Mouse (Mus musculus): ENCODE data around the gene Knstrn. TPM values are rescaled to one million over a fixed set of nuclear protein-coding genes. Genes with fewer than 3 reads are reported as not detected.
A peak's percentile ranks its signal among the peaks of the same experiment; 100 is the strongest.

Gene Knstrn
- total RNA-seq, 2 experiments from 2014 or later, result 1.5 to 1.7 TPM

- DNase-seq (ENCODE audit: low spot score in 2 of 2), result peak; percentile 88 to 93
These were observed 47.9 kb downstream of the Knstrn start, which contains the start of gene Ivd for GRCm38 (mm10) chr2:118861454-118862339. Gene Ivd, plus strand, starts transcription at chr2:118861954.

- DNase-seq (ENCODE audit: low spot score in 2 of 2), result no peak
These were observed 48.5 kb downstream of the Knstrn start for GRCm38 (mm10) chr2:118862340-118862675.

- no peak for DNase-seq (ENCODE audit: low spot score in 2 of 2)
These were observed 56.8 kb downstream of the Knstrn start for GRCm38 (mm10) chr2:118870601-118871000.

- DNase-seq (ENCODE audit: low spot score in 2 of 2), result no peak
These were observed 57.2 kb downstream of the Knstrn start for GRCm38 (mm10) chr2:118871032-118871431.

- no peak for DNase-seq (ENCODE audit: low spot score in 2 of 2)
These were observed 59.2 kb downstream of the Knstrn start for GRCm38 (mm10) chr2:118873018-118873417.

- no peak for DNase-seq (ENCODE audit: low spot score in 2 of 2)
These were observed 60.2 kb downstream of the Knstrn start for GRCm38 (mm10) chr2:118873890-118874430.

- DNase-seq (ENCODE audit: low spot score in 2 of 2), result no peak
These were observed 61.5 kb downstream of the Knstrn start for GRCm38 (mm10) chr2:118875316-118875715.

- DNase-seq (ENCODE audit: low spot score in 2 of 2), result no peak
These were observed 62.6 kb downstream of the Knstrn start for GRCm38 (mm10) chr2:118876453-118876852.

GRCm38 (mm10) chr2:118881019-118881418, 67.2 kb downstream of the Knstrn start:
- no peak for DNase-seq (ENCODE audit: low spot score in 2 of 2)

GRCm38 (mm10) chr2:118881956-118882355, 68.2 kb downstream of the Knstrn start:
- DNase-seq (ENCODE audit: low spot score in 2 of 2), result no peak

GRCm38 (mm10) chr2:118882840-118883679, 69.3 kb downstream of the Knstrn start:
- DNase-seq (ENCODE audit: low spot score in 2 of 2), result peak; percentile 91 to 93

GRCm38 (mm10) chr2:118887440-118887839, 73.6 kb downstream of the Knstrn start:
- DNase-seq (ENCODE audit: low spot score in 2 of 2), result no peak

GRCm38 (mm10) chr2:118887845-118888548, 74.2 kb downstream of the Knstrn start:
- no peak for DNase-seq (ENCODE audit: low spot score in 2 of 2)

- no peak for DNase-seq (ENCODE audit: low spot score in 2 of 2)
These were observed 77.4 kb downstream of the Knstrn start for GRCm38 (mm10) chr2:118891173-118891572.

- no peak for DNase-seq (ENCODE audit: low spot score in 2 of 2)
These were observed 82.4 kb downstream of the Knstrn start for GRCm38 (mm10) chr2:118895990-118896913.

- no peak for DNase-seq (ENCODE audit: low spot score in 2 of 2)
These were observed 83.1 kb downstream of the Knstrn start for GRCm38 (mm10) chr2:118896914-118897291.

GRCm38 (mm10) chr2:118897392-118897791, 83.6 kb downstream of the Knstrn start:
- DNase-seq (ENCODE audit: low spot score in 2 of 2), result no peak

GRCm38 (mm10) chr2:118897808-118898207, 84.0 kb downstream of the Knstrn start:
- DNase-seq (ENCODE audit: low spot score in 2 of 2), result no peak

GRCm38 (mm10) chr2:118898771-118899170, 85.0 kb downstream of the Knstrn start:
- DNase-seq (ENCODE audit: low spot score in 2 of 2), result no peak

GRCm38 (mm10) chr2:118899306-118899705, 85.5 kb downstream of the Knstrn start:
- no peak for DNase-seq (ENCODE audit: low spot score in 2 of 2)

Data from left cerebral cortex, adult 18-20 months (tissue).